Mouse (Mus musculus): ENCODE measurements around the gene Gdf11. TPM values are rescaled to one million over a fixed set of nuclear protein-coding genes. Genes with fewer than 3 reads are reported as not detected.

The Gdf11 gene
- polyA plus RNA-seq, 1 experiment, result not detected

- no peak for TF ChIP-seq CTCF (IDR thresholded peaks at IDR 0.05; ENCODE audit: low read depth, low read length)
- no peak for TF ChIP-seq POLR2A (IDR thresholded peaks at IDR 0.05; ENCODE audit: borderline replicate concordance, low read depth, low read length)
- Histone ChIP-seq H3K27ac (ENCODE audit: insufficient read depth, low read depth, low read length) (no peak overlapping the region), H3K4me3 (ENCODE audit: insufficient read depth, low read length) (no peak overlapping the region), H3K4me1 (ENCODE audit: control insufficient read depth, insufficient read depth, low read length) (no peaks in the 10 kb centered on the region)
These were observed 48.3 kb downstream of the Gdf11 start for GRCm38 (mm10) chr10:128843260-128843659.

GRCm38 (mm10) chr10:128840612-128841011, 50.9 kb downstream of the Gdf11 start:
- TF ChIP-seq POLR2A (IDR thresholded peaks at IDR 0.05; ENCODE audit: borderline replicate concordance, low read depth, low read length) (no peak), CTCF (IDR thresholded peaks at IDR 0.05; ENCODE audit: low read depth, low read length) (no peak)
- no peak overlapping the region for H3K27ac ChIP-seq (ENCODE audit: insufficient read depth, low read depth, low read length)

GRCm38 (mm10) chr10:128839434-128839833, 52.1 kb downstream of the Gdf11 start:
- Histone ChIP-seq H3K4me3 (ENCODE audit: insufficient read depth, low read length) (no peak overlapping the region), H3K4me1 (ENCODE audit: control insufficient read depth, insufficient read depth, low read length) (no peaks in the 10 kb centered on the region), H3K27ac (ENCODE audit: insufficient read depth, low read depth, low read length) (no peak overlapping the region)
- TF ChIP-seq CTCF (IDR thresholded peaks at IDR 0.05; ENCODE audit: low read depth, low read length), result no peak
- no peak for TF ChIP-seq POLR2A (IDR thresholded peaks at IDR 0.05; ENCODE audit: borderline replicate concordance, low read depth, low read length)

More at GRCm38 (mm10) chr10:128840612-128841011, 50.9 kb downstream of the Gdf11 start:
- Histone ChIP-seq H3K4me1 (ENCODE audit: control insufficient read depth, insufficient read depth, low read length) (no peaks in the 10 kb centered on the region), H3K4me3 (ENCODE audit: insufficient read depth, low read length) (no peak overlapping the region)

- H3K4me1 ChIP-seq (ENCODE audit: control insufficient read depth, insufficient read depth, low read length), result no peaks in the 10 kb centered on the region
- no peak overlapping the region for H3K27ac ChIP-seq (ENCODE audit: insufficient read depth, low read depth, low read length)
- TF ChIP-seq POLR2A (IDR thresholded peaks at IDR 0.05; ENCODE audit: borderline replicate concordance, low read depth, low read length), result no peak
- no peak for TF ChIP-seq CTCF (IDR thresholded peaks at IDR 0.05; ENCODE audit: low read depth, low read length)
- H3K4me3 ChIP-seq (ENCODE audit: insufficient read depth, low read length), result no peak overlapping the region
These were observed 54.1 kb downstream of the Gdf11 start for GRCm38 (mm10) chr10:128837400-128837799.

Other genes starting within 250 kb of the Gdf11 start
- not detected in 2 replicates for gene Ikzf4, start 245.7 kb downstream of the Gdf11 start, polyA plus RNA-seq (2012; ENCODE audit: insufficient read depth, insufficient read length, missing spikeins)
- gene Suox, start 217.6 kb downstream of the Gdf11 start, polyA plus RNA-seq (2012; ENCODE audit: insufficient read depth, insufficient read length, missing spikeins), result 6.3 and 7.2 TPM in 2 replicates
- 123 and 131 TPM in 2 replicates for gene Rab5b, start 195.5 kb downstream of the Gdf11 start, polyA plus RNA-seq (2012; ENCODE audit: insufficient read depth, insufficient read length, missing spikeins)
- 0.37 and 0.67 TPM in 2 replicates for gene Pmel, start 187.5 kb downstream of the Gdf11 start, polyA plus RNA-seq (2012; ENCODE audit: insufficient read depth, insufficient read length, missing spikeins)
- gene Cdk2, start 186.7 kb downstream of the Gdf11 start, polyA plus RNA-seq (2012; ENCODE audit: insufficient read depth, insufficient read length, missing spikeins), result 47.0 and 53.0 TPM in 2 replicates
- 26.1 and 29.6 TPM in 2 replicates for gene Dgka, start 146.9 kb downstream of the Gdf11 start, polyA plus RNA-seq (2012; ENCODE audit: insufficient read depth, insufficient read length, missing spikeins)
- gene Pym1, start 143.8 kb downstream of the Gdf11 start, polyA plus RNA-seq (2012; ENCODE audit: insufficient read depth, insufficient read length, missing spikeins), result 26.1 and 33.8 TPM in 2 replicates
- 26.8 and 28.3 TPM in 2 replicates for gene Mmp19, start 100.8 kb downstream of the Gdf11 start, polyA plus RNA-seq (2012; ENCODE audit: insufficient read depth, insufficient read length, missing spikeins)
- gene Dnajc14, start 87.7 kb downstream of the Gdf11 start, polyA plus RNA-seq (2012; ENCODE audit: insufficient read depth, insufficient read length, missing spikeins), result 65.2 and 65.7 TPM in 2 replicates
- 14.3 and 18.0 TPM in 2 replicates for gene Tmem198b, start 87.3 kb downstream of the Gdf11 start, polyA plus RNA-seq (2012; ENCODE audit: insufficient read depth, insufficient read length, missing spikeins)
- 62.2 and 81.9 TPM in 2 replicates for gene Sarnp, start 74.4 kb downstream of the Gdf11 start, polyA plus RNA-seq (2012; ENCODE audit: insufficient read depth, insufficient read length, missing spikeins)
- 78.1 and 83.5 TPM in 2 replicates for gene Ormdl2, start 70.1 kb downstream of the Gdf11 start, polyA plus RNA-seq (2012; ENCODE audit: insufficient read depth, insufficient read length, missing spikeins)
- gene Cd63, start 9.3 kb upstream of the Gdf11 start, polyA plus RNA-seq (2012; ENCODE audit: insufficient read depth, insufficient read length, missing spikeins), result 751 and 791 TPM in 2 replicates
- 4.6 and 7.5 TPM in 2 replicates for gene Rdh5, start 31.2 kb upstream of the Gdf11 start, polyA plus RNA-seq (2012; ENCODE audit: insufficient read depth, insufficient read length, missing spikeins)
- 125 TPM in 2 replicates for gene Bloc1s1, start 32.3 kb upstream of the Gdf11 start, polyA plus RNA-seq (2012; ENCODE audit: insufficient read depth, insufficient read length, missing spikeins)
- gene Itga7, start 42.1 kb upstream of the Gdf11 start, polyA plus RNA-seq (2012; ENCODE audit: insufficient read depth, insufficient read length, missing spikeins), result 0.17 TPM in 1 of 2 replicates, not detected in the other
- gene Mettl7b, start 69.3 kb upstream of the Gdf11 start, polyA plus RNA-seq (2012; ENCODE audit: insufficient read depth, insufficient read length, missing spikeins), result not detected in 2 replicates
- not detected in 2 replicates for gene Olfr9, start 97.7 kb upstream of the Gdf11 start, polyA plus RNA-seq (2012; ENCODE audit: insufficient read depth, insufficient read length, missing spikeins)
- not detected in 2 replicates for gene Olfr763, start 119.1 kb upstream of the Gdf11 start, polyA plus RNA-seq (2012; ENCODE audit: insufficient read depth, insufficient read length, missing spikeins)
- gene Olfr764-ps1, start 148.2 kb upstream of the Gdf11 start, polyA plus RNA-seq (2012; ENCODE audit: insufficient read depth, insufficient read length, missing spikeins), result not detected in 2 replicates
- not detected in 2 replicates for gene Olfr765, start 158.3 kb upstream of the Gdf11 start, polyA plus RNA-seq (2012; ENCODE audit: insufficient read depth, insufficient read length, missing spikeins)
- not detected in 2 replicates for gene Olfr766-ps1, start 177.3 kb upstream of the Gdf11 start, polyA plus RNA-seq (2012; ENCODE audit: insufficient read depth, insufficient read length, missing spikeins)
- gene Olfr767, start 191.2 kb upstream of the Gdf11 start, polyA plus RNA-seq (2012; ENCODE audit: insufficient read depth, insufficient read length, missing spikeins), result not detected in 2 replicates
- gene Olfr768, start 207.7 kb upstream of the Gdf11 start, polyA plus RNA-seq (2012; ENCODE audit: insufficient read depth, insufficient read length, missing spikeins), result not detected in 2 replicates
- gene Olfr769, start 226.1 kb upstream of the Gdf11 start, polyA plus RNA-seq (2012; ENCODE audit: insufficient read depth, insufficient read length, missing spikeins), result not detected in 2 replicates
- gene Olfr770, start 247.3 kb upstream of the Gdf11 start, polyA plus RNA-seq (2012; ENCODE audit: insufficient read depth, insufficient read length, missing spikeins), result not detected in 2 replicates

Measured in bone marrow macrophage, adult 2 months (primary cell).